Mouse (Mus musculus): ENCODE data around the gene Ptpro.

Gene Ptpro

DNA sequence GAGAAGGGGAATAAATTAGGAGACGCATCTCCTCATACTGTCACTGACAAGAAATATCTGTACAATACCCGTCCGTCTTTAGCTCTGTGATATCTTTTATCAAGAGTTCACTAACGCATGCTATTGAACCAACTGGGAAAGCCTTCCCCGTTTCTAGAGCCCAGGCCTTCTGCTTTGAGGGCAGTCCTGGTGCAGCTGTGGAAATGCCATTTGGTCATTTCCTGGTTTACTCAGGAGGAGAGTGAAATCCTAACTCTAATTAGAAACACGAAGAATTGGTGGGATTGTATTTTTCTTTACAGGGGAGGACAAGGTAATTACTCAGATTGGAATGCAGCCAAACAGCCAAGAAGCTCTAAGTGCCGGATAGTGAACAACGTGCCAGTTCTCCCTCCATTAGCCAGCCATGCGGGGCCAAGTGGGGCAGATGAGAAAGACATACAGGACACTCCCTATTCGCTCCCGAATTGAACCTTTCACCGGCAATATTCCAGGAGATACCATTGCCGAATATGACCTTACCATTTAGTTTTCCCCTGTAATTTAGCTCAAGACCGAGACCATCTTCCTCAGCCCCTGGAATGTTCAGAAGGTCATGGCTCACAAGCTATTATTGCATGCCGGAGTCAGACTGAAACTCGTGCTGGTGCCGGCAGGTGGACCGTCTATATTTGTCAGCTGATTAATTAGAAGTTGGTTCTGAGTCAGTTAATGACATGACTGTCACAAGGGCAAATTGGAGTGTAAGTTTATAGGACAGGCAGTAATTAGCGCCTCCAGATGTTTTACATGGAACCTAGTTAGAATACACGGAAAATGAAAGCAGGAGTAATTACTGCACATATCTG, 43.1 kb downstream of the Ptpro start:
- DNase-seq (ENCODE audit: low read depth, low spot score) = no peak

DNA sequence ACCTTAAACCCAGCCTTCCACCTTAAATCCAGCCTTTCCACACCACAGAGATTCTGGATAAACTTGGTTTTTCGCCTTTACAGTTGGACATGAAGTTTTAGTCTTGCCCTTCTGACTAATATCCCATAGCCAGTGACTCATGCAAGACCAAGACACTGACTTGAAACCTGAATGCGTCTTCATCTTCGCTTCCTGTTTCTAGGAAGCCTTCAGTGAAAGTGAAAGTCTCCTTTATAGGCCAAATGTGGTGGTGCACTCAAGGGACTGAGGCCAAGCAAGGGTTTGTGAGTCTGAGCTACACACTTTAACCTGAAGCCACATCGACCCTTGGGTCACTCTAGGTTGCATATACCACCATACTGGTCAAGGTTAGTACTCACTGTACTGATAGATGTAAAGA, 50.4 kb downstream of the Ptpro start:
- no peak for DNase-seq (ENCODE audit: low read depth, low spot score)

DNA sequence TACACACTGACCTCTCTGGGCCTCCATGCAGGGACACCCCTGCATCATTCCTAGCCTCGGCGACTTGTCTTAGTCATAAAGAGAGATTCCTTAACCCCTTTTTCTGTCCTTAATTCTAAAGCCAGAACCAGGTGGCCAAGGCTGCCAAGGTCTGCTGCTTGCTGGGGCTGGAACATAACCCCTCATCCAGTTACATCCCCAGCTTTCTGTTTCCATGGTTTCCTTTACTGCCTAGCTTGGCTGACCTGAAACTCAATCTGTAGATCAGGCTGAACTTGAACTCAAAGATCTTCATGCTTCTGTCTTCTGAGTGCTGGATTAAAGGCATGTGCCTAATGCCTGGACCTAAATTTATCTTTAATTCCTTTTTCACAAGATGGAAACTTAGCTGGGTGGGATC, 51.7 kb downstream of the Ptpro start:
- DNase-seq (ENCODE audit: low read depth, low spot score) = no peak

DNA sequence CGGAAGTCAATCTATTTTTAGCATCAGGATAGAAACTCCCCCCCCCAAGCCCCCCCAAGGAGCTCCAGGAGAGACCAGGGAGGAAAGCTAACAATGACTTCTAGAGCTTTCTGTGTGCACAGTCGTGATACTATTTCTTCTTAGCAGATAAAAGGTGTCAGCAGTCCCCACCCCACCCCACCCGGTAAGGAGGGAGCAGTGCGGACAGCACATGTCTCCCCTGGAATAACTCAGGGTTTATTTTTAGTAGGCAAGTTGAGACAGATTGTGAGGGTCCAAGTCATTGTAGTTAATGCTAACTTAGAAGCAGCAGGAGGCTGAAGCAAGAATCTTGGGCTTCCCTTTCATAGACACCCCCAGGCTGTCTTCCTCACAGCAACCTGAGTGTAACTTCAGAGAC, 63.1 kb downstream of the Ptpro start:
- DNase-seq (ENCODE audit: low read depth, low spot score) = no peak

DNA sequence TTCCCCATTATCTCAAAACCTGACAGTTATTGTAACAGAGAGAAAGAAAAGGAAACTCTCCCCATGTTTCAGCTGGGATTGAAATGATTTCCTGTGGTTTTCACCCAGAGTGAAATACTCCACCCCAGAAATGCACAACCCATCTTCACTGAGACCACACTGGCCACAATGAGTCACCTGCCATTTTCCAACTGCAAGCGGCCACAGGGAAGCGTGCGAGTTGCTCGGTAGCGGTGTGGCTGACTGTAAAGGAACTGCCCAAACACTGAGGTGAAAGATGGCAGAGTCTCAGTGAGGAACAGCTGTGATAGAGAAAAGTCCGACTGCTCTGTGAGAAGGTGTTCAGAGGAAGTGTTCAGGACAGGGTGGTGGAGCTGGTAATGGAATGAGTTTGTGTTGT, 64.2 kb downstream of the Ptpro start:
- DNase-seq (ENCODE audit: low read depth, low spot score) = no peak

DNA sequence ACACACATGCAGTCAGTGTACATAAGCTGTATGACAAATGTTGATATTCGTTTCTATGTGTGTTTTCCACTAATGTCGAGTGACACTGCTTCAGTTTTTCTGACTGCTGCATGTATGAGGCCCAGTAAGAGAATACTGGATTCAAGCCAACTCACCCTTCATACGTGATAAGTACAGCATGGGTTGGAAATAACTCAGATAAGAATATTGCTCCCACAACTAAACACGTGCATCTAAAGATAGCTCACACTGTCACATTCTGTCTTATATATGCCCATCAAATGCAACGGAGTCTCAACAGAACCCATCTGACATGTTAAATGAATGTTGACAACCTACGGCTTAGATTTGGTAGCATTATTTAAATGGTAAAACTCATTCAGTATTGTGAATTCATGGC, 65.4 kb downstream of the Ptpro start:
- DNase-seq (ENCODE audit: low read depth, low spot score) = no peak

DNA sequence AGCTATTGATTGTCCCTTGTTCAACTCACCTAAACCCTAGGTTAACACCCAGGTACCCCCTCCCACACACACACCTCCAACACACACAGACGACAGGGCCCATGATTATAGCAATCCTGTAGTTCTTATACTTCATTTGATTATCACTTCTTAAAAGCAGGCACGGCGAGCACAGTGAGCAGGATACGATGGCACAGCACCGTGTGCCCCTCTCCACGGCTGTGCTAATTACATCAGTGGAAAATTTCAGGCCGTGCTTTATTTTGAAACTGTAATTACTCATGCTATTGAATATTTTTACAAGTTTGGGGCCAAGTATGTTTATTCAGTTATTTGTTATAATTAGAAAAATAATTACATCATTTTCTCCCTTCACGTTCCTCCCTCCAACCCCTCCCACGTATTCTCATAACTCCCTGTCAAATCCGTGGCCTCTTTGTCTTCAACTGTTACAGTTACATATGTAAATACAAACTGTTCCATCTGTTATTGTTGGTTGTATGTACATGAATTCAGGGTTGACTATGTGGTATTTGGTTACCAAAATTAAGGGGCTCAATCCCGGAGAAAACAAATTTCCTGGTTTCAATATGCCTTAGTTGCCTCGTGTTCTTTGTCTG, 66.2 kb downstream of the Ptpro start:
- no peak for DNase-seq (ENCODE audit: low read depth, low spot score)

DNA sequence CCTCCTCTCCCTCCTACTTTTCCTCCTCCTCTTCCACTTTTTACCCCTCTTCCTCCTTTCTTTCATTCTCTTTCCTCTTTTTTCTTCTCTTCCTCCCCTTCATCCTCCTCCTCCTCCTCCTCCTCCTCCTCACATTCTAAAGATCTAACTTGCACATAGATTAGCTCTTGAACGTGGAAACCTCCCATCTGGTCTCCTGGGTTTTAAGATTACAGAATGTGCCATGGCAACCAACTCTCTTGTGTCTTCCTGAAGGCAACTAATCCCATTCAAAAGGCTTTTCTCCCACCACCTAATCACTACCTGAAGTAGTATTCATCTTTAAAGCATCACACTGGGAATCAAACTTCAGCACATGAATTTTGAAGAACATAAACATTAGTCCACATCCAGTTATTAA, 67.5 kb downstream of the Ptpro start:
- DNase-seq (ENCODE audit: low read depth, low spot score) = no peak

DNA sequence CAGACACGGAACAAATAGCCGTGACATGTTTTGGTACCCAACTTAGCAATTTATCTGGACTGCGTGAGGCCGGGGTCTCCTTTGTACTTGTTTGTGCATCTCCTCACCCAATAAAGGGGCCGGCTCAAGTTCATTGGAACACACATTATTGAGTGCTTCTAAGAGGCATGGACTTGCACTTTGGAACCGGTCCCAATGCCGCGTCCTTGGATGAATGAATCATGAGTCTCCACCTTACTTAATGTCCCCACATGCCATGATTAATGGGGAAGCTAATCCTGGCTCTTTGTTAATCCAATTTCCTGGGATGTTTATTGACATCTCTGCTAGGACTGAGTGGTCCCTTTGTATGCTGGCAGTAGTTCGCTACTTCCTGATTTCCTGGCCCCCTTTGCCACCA, 75.6 kb downstream of the Ptpro start:
- no peak for DNase-seq (ENCODE audit: low read depth, low spot score)

DNA sequence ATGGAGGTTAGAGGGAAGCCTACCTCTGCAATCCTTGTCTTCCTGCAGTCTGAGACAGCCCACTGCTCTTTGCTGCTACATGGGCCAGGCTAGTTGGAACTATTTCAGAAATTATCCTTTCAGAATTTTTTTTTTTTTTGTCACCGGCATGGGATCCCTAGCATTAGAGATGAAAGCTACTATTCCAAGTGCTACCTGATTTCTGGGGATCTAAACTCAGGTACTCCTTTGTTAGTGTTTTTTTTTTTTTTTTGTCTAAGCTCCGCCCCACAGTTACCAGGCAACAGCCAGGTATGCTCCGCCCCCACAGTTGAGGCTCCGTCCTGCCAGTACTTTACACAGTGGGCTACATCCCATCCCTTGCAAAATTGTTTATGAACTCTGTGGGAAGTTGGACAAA, 76.1 kb downstream of the Ptpro start:
- DNase-seq (ENCODE audit: low read depth, low spot score) = no peak

DNA sequence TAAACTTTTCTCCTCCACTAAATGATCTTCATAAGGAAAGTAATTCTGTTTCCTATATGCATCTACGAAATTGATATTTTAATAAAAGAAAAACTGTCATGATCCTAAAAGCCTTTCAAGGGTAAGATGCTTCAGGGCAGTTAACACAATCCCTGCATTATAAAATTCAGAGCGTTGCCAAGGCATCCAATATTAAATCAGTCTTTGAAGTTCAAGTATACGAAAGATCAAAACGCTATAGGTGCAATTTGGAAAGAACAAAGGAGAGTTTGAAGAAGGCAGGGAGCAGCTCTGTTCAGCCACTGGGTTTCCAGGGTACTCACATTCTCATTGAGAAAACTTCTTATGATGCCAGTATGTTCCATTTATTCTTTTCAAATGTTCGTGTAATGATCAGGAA, 78.7 kb downstream of the Ptpro start:
- no peak for DNase-seq (ENCODE audit: low read depth, low spot score)

DNA sequence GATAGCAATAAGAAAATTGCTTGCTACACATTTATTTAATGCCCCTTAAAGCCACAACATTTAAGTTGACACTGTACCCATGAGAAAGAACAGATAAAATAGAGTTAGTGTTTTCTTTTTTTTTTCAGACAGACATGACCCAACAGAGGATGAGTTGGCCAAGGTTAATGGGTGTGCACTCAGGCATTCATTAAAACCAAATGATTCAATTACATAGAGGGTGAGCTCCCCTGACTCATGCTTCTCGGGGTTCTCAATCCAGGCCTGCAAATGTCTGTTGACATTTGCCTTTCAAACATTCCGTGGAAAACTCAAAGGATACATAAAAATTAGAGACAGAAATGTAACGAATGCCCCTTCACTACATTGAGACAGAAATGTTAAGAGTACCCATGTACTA, 79.7 kb downstream of the Ptpro start:
- no peak for DNase-seq (ENCODE audit: low read depth, low spot score)

DNA sequence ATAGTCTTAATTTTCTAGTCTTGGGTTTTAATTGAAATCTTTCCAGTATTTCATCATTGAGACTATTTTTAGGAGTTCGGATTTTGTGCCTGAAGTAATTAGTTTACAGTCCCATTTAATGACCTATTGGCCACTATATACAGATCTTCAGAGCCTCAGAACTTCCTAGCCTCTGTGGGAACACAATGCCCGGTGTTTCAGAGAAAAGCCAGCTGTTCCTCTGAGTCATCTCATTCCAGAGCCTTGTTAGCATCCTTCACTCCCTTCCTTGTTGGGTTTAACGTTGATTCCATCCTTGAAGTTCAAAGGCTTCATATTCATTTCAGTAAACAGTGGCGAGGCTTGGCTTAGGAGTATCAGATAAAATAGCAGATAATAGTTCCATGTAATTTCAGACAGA, 87.0 kb downstream of the Ptpro start:
- no peak for DNase-seq (ENCODE audit: low read depth, low spot score)

DNA sequence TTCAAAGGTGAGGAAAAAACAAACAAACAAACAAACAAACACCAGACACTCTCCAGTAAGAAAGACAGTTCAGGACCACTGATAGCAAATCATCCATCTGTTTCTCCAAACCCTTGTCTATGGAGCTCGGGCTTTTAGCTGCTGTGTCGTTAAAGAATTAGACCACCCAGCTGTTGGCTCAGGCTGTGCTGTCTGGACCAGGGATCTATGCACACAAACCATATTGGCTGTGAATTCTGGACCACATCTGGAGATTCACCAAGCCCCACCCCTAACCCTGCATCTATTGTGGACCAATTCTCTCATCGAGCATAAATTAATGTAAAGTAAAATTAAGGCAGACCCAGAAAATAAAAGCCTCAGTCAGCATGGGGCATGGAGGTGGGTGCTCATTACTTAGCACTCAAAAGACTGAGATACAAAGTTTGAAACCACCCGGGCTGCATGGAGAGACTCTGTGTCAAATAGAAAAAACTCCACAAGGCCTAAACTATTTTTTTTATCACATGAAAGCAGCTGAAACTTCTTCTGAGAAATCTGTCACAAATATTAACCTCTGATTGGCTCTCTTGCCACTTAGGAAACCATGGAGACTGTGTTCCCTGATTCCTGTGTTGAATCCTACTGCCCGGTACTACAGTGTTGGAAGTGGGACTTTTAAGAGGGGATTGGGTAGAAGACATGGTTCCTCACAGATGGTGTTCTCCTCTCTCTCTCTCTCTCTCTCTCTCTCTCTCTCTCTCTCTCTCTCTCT, 91.7 kb downstream of the Ptpro start:
- DNase-seq (ENCODE audit: low read depth, low spot score) = no peak

DNA sequence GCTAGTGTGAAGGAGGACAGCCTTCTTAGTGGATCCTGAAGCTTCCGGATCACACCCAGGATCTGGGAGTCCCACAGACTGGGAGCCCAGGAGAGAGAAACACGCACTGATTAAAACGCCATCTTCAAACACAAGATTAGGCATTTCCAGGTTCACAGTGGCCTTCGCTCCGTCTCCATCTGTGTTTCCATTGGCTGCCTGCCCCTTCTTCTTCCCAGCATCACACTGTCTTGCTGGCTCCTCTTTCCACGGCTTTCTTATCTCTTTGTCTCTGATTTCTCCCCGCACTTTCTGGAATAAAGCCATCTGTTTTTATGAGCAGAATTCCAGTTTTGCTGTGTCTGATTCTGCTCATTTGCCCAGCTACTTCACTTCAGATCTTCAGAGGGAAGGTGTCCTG, 108.0 kb downstream of the Ptpro start:
- DNase-seq (ENCODE audit: low read depth, low spot score) = no peak

DNA sequence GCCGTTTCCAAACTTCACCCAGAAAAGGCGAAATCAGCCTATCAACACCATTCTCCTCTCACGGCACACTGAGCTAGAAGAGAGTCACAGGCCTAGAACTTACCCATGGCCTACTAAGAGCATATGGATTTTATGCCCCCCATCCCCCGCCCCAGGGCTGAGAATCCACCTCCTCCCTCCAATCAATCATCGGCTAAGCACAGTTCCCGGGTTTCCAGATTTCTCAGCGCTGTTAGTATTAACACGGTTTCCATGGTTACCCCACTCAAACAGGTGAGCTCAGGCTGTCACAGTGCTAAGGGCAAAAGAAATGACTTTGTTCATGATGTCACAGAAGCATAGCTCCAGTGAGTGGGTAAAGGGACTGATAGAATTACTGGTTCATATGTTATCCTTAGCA, 110.1 kb downstream of the Ptpro start:
- DNase-seq (ENCODE audit: low read depth, low spot score) = no peak

DNA sequence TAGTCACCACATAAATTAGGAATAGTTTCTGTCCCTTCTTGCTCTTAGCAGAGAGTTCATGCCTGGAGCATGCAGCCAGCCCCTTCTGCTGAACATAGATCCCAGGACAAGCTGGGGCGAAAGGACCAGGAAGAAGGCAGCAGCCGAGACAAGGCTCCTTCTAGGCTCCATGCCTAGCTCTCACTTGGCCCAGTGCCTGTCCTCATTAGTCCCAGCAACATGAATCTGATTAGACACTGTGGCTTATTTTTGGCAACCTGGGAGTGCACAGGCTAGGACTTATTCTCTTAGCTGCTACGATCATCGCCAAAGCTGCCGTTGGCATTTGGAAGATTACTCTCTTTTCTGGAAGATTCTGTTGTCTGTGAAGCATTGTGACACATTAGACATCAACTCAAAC, 112.6 kb downstream of the Ptpro start:
- DNase-seq (ENCODE audit: low read depth, low spot score) = no peak

DNA sequence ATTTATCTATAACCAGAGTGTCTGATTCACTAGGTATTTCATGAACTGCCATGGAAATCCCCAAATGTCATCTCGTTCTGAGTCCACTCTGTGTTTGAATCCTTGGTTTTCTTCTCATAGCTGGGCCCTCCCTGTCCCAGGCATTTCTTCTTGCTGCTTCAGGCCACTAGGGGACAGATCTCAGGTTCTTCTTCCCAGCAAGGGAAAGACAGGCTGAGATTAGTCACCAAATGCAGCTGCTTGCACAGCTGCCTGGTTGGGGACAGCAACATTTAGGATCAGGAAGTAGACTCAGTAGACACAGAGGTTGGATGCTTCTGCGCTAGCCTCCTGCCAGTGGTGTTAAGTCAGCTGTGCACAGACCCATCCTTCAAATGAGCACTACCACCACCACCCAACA, 113.5 kb downstream of the Ptpro start:
- no peak for DNase-seq (ENCODE audit: low read depth, low spot score)

DNA sequence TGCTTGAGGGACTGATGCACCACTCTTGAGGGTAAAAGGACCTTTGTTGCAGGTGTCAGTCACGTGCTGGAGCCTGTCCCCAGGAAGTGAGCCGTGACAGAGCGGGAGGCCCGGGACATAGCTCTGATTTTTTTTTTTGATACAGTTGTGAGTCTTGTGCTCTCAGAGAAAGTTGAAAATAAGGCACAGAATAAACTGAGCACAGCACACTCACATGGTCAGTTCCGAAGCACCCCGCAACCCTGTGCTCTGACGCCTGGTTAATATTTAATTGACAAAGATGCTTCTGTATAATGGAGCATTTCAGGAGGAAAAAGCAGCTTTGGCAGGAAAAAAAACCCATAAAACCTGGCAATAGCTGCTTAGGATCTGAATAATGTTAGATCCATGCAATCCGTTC, 118.6 kb downstream of the Ptpro start:
- DNase-seq (ENCODE audit: low read depth, low spot score) = no peak

DNA sequence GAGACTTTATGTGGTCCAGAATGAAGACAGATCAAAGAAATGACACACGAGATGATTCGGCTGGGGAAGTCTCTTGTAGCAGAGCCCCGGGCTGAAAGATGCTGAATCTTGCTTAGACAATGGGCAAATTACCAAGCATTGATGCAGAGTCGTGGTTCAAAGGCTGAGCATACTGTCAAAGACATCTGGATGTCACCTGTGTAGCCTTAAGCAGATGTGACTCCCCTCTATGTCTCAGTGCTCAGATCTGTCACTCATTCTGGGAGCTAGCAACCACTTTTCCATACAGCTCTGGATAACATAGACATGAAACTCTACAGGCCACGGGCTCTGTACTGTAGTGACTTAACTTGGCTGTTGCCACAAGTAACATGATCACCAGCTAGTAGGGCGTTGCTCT, 119.3 kb downstream of the Ptpro start:
- DNase-seq (ENCODE audit: low read depth, low spot score) = no peak

DNA sequence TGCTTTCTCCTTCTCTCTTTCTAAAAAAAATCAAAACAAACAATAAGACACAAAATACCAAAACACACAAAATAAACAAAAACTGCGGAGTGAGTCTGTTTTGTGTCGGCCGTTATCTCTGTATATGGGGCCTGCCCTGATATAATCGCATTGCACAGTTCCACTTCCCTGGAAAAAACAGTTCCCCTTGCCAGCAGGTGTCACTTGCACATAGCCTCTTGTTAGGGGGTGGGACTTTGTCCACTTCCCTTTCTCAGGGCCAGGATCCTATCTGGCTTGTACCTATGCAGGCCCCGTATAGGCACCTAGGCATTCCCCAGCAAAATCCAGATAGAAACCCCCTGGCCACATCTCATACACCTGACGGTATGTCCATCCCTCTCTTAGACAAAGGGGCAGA, 121.8 kb downstream of the Ptpro start:
- no peak for DNase-seq (ENCODE audit: low read depth, low spot score)

DNA sequence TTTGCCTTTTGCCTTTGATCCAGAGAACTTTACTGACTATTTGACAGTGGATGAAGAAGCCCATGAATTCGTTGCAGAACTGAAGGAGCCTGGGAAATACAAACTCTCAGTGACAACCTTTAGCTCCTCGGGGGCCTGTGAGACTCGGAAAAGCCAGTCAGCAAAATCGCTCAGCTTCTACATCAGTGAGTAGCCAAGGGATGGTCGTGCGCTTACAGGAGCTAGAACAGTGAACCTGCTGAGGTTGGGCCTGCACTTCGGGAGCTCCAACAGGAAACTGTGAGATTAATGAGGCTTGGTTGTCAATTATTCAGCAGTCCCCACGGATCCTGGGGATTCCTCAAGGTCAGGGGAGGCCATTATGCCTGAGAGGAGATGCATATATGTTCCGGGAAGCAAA, 130.4 kb downstream of the Ptpro start:
- DNase-seq (ENCODE audit: low read depth, low spot score) = no peak

DNA sequence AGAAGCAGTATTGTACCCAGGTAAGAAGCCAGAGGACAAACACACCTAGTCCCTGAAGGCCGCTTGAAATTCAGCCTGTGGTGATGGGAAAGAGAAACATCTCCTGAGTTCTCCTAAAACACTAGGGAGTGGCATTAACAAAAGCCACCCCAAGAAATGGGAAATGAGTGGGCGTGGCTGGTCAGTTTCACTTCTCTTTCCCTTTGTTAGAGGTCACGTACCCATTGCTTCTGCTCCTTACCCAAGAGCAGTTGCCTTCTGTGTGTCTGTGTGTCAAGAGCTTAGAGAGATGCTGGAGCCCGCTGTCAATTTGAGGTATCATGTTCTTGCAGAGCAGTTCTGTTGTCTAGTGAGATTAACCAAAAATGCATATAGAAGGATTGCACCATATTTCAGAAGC, 134.2 kb downstream of the Ptpro start:
- peak; percentile 7 for DNase-seq (ENCODE audit: low read depth, low spot score)
